Mouse (Mus musculus) naive thymus-derived CD4-positive, alpha-beta T cell, adult 2 months (primary cell): Measurements from ENCODE around the gene Gpr3.

Experiments
- DNase-seq: peaks from one replicate; pipeline ENCODE4 v3.0.0-alpha.2; 2011; ENCODE audit warnings: low read depth

Gene Gpr3

GRCm38 (mm10) chr4:133170056-133170524 lies 42.2 kb downstream of the Gpr3 start:
- DNase-seq, result peak; percentile 53

GRCm38 (mm10) chr4:133169237-133170055 lies 42.9 kb downstream of the Gpr3 start:
- DNase-seq, result peak; percentile 77

- DNase-seq, result no peak
Measured at GRCm38 (mm10) chr4:133166773-133167172, 45.6 kb downstream of the Gpr3 start.

GRCm38 (mm10) chr4:133162196-133162595 lies 50.1 kb downstream of the Gpr3 start:
- peak; percentile 74 for DNase-seq

GRCm38 (mm10) chr4:133160821-133161220 lies 51.5 kb downstream of the Gpr3 start:
- no peak for DNase-seq

- no peak for DNase-seq
Measured at GRCm38 (mm10) chr4:133160211-133160610, 52.1 kb downstream of the Gpr3 start.

- no peak for DNase-seq
Measured at GRCm38 (mm10) chr4:133159646-133160045, 52.7 kb downstream of the Gpr3 start.
